Mouse (Mus musculus): Measurements from ENCODE around the gene Mlx. TPM values are rescaled to one million over a fixed set of nuclear protein-coding genes. Genes with fewer than 3 reads are reported as not detected.
A peak's percentile ranks its signal among the peaks of the same experiment; 100 is the strongest.

The Mlx gene
- total and polyA plus RNA-seq, 3 experiments, result 18.1 to 23.0 (median 21.3) TPM

DNA sequence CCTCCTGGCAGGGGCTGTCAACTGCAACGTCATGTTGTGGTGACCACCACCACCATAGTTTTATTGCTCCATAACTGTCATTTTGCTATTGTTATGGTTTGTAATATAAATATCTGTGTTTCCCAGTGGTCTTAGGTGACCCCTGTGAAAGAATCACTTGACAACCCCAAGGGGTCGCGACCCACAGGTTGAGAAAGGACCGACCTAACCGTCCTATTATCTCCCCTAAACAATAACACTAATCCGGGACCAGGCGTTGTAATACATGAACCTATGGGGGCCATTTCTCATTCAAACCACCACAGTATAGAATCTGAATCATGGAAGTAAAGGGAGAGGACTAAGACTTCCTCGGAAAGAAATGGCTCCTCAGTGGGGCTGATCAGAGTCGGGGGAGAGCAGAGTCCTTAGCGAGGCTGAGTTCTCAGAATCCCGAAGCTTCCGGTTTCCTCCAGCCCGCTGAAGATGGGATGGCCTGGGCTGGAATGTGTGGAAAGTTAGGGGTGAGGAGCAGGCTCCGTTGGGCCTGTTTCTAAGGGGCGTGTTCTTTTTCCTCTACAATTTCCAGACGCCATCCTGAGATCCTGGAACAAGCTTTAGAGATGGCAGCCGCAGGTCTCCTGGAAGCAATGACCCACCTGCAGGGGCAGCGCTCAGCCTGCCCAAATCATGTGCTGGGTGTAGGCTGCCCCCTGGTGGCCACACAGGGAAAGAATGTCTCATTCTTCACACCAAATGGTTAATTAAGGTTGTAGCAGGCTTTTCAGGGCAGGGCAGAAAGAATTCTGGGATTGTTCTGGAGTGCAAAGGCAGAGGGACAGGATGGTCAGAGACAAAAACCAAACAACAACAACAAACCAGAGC, 20.3 kb upstream of the Mlx start:
- peak; percentile 98 for TF ChIP-seq EP300 (IDR thresholded peaks at IDR 0.05; ENCODE audit: insufficient read depth, low read depth, low read length)
- no peak for TF ChIP-seq POLR2A (IDR thresholded peaks at IDR 0.05; ENCODE audit: insufficient read depth, low read depth, low read length)
- peak; percentile 94 for TF ChIP-seq CTCF (IDR thresholded peaks at IDR 0.05)
- Histone ChIP-seq H3K4me1 (ENCODE audit: control insufficient read depth, insufficient read depth, low read length) (peaks cover 19% of the 10 kb centered on the region), H3K36me3 (ENCODE audit: control insufficient read depth, insufficient read depth, low read length) (peaks cover 8% of the 10 kb centered on the region; the same call in 1 of the 2 replicates), H3K79me2 (replicated peaks; ENCODE audit: control insufficient read depth, insufficient read depth, low read length) (no peaks in the 10 kb centered on the region), H3K27ac (peak overlapping the region; percentile 57), H3K27me3 (ENCODE audit: control insufficient read depth, insufficient read depth, low read length) (no peaks in the 10 kb centered on the region), H3K9ac (ENCODE audit: low read depth, low read length) (0 out of 2 replicates have a peak overlapping the region, but pooled peaks have one; percentile 5), H3K4me3 (peak overlapping the region; percentile 22)
- intact Hi-C loops (cut with DNase I), result loop anchor here (1.0 to 10.0 kb wide), 4 partner anchors 84 to 492 kb away; partner anchors contain the start of gene Cnp
- 14% methylated on average over 18 of the region's 18 CpGs for WGBS
- DNase-seq, result peak; percentile 83 to 85

DNA sequence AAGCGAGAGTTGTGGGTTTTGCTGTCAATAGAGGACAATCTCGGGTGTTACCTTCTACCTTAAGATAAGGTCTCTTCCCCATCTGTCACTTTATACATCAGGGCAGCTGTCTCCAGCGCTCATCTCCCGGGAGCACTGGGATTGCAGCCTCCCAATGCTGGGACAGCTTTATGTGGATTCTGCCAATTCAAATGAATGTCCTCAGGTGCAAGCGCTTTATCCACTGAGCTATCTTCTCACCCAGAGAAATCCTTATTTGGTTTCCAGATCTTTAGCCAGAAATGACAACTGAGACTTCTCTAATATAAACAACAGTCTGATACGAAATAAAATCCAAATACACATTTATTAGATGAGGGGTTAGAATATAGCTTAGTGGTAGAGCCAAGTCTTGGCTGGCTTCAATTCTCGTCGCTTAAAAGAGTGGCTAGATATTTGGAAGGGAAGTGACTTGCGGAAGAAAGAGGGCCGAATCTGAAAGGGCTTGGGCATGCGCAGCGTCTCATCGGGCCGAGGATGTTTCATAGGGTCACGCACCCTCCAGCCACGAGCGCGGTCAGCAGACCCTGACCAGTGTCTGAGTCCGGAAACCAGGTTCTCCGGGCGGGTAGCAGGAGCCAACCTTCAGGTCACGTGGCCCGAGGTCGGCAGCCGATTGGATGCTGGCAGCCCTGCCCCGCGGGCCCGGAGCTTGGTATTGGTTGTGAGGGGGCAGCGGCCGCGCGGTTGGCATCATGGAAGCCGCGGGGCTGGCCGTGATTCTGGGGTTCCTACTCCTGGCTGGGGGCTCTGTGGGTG, 17.5 kb upstream of the Mlx start, which contains the start of gene Naglu:
Gene Naglu, plus strand, starts transcription at position 622 of the 798 bp plus-strand sequence.
- H3K9ac ChIP-seq (ENCODE audit: low read depth, low read length), result peak within 1 kb of the TSS; percentile 92
- peak within 1 kb of the TSS; percentile 70 for H3K27ac ChIP-seq
- peak within 1 kb of the TSS; percentile 84 for H3K4me3 ChIP-seq
- intact Hi-C loops (cut with DNase I), result loop anchor here (10.0 kb wide), 2 partner anchors 345 to 495 kb away; partner anchors contain the start of gene Cnp
- 5% methylated on average over 35 of the region's 35 CpGs for WGBS
- peaks cover 3% of the 10 kb centered on the region for H3K4me1 ChIP-seq (ENCODE audit: control insufficient read depth, insufficient read depth, low read length)
- peak; percentile 85 for TF ChIP-seq POLR2A (IDR thresholded peaks at IDR 0.05; ENCODE audit: insufficient read depth, low read depth, low read length)
- no peak for TF ChIP-seq CTCF (IDR thresholded peaks at IDR 0.05)
- TF ChIP-seq EP300 (IDR thresholded peaks at IDR 0.05; ENCODE audit: insufficient read depth, low read depth, low read length), result peak; percentile 83
- no peaks in the 10 kb centered on the region for H3K27me3 ChIP-seq (ENCODE audit: control insufficient read depth, insufficient read depth, low read length)
- no peaks in the 10 kb centered on the region for H3K79me2 ChIP-seq (replicated peaks; ENCODE audit: control insufficient read depth, insufficient read depth, low read length)
- peaks cover under 1% of the 10 kb centered on the region; the same call in 1 of the 2 replicates for H3K36me3 ChIP-seq (ENCODE audit: control insufficient read depth, insufficient read depth, low read length)
- peak; percentile 95 to 97 for DNase-seq

DNA sequence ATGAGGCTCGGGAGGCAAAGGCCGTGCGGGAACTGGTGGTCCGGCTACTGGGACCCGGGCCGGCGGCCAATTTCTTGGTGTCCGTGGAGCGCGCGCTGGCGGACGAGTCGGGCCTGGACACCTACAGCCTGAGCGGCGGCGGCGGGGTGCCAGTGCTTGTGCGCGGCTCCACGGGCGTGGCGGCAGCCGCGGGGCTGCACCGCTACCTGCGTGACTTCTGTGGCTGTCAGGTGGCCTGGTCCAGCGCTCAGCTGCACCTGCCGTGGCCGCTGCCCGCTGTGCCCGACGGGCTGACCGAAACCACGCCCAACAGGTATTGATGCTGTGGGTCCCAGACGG, 16.9 kb upstream of the Mlx start:
- DNase-seq, result no peak
- Histone ChIP-seq H3K9ac (ENCODE audit: low read depth, low read length) (peak overlapping the region; percentile 92), H3K27ac (peak overlapping the region; percentile 70), H3K27me3 (ENCODE audit: control insufficient read depth, insufficient read depth, low read length) (no peaks in the 10 kb centered on the region), H3K79me2 (replicated peaks; ENCODE audit: control insufficient read depth, insufficient read depth, low read length) (no peaks in the 10 kb centered on the region), H3K4me1 (ENCODE audit: control insufficient read depth, insufficient read depth, low read length) (peaks cover 3% of the 10 kb centered on the region), H3K36me3 (ENCODE audit: control insufficient read depth, insufficient read depth, low read length) (no peaks in the 10 kb centered on the region), H3K4me3 (peak overlapping the region; percentile 84)
- intact Hi-C loops (cut with DNase I), result no loop called here
- under 1% methylated on average over 36 of the region's 36 CpGs for whole genome bisulfite sequencing
- no peak for TF ChIP-seq POLR2A (IDR thresholded peaks at IDR 0.05; ENCODE audit: insufficient read depth, low read depth, low read length)
- TF ChIP-seq CTCF (IDR thresholded peaks at IDR 0.05), result no peak
- no peak for TF ChIP-seq EP300 (IDR thresholded peaks at IDR 0.05; ENCODE audit: insufficient read depth, low read depth, low read length)

DNA sequence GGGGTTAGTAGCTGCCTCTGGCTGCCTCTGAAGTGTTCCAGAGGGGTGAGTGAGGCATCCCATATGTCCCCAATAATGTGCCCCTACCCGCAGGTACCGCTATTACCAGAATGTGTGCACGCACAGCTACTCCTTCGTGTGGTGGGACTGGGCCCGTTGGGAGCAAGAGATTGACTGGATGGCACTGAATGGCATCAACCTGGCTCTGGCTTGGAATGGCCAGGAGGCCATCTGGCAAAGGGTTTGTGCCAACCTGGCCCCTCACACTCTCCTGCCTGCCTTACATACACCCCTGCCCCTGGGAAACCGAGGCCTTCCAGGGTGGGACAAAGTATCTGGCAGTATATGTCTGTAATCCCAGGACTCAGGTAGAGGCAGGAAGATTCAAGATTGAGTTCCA, 16.1 kb upstream of the Mlx start:
- H3K4me3 ChIP-seq, result no peak overlapping the region
- no peak for TF ChIP-seq POLR2A (IDR thresholded peaks at IDR 0.05; ENCODE audit: insufficient read depth, low read depth, low read length)
- no peak for TF ChIP-seq CTCF (IDR thresholded peaks at IDR 0.05)
- no peak for TF ChIP-seq EP300 (IDR thresholded peaks at IDR 0.05; ENCODE audit: insufficient read depth, low read depth, low read length)
- no peak overlapping the region for H3K27ac ChIP-seq
- no peak overlapping the region for H3K9ac ChIP-seq (ENCODE audit: low read depth, low read length)
- H3K4me1 ChIP-seq (ENCODE audit: control insufficient read depth, insufficient read depth, low read length), result peaks cover 3% of the 10 kb centered on the region
- WGBS, result 70% methylated on average over 6 of the region's 6 CpGs
- H3K36me3 ChIP-seq (ENCODE audit: control insufficient read depth, insufficient read depth, low read length), result no peaks in the 10 kb centered on the region
- no peaks in the 10 kb centered on the region for H3K27me3 ChIP-seq (ENCODE audit: control insufficient read depth, insufficient read depth, low read length)
- intact Hi-C loops (cut with DNase I), result no loop called here
- DNase-seq, result no peak
- no peaks in the 10 kb centered on the region for H3K79me2 ChIP-seq (replicated peaks; ENCODE audit: control insufficient read depth, insufficient read depth, low read length)

DNA sequence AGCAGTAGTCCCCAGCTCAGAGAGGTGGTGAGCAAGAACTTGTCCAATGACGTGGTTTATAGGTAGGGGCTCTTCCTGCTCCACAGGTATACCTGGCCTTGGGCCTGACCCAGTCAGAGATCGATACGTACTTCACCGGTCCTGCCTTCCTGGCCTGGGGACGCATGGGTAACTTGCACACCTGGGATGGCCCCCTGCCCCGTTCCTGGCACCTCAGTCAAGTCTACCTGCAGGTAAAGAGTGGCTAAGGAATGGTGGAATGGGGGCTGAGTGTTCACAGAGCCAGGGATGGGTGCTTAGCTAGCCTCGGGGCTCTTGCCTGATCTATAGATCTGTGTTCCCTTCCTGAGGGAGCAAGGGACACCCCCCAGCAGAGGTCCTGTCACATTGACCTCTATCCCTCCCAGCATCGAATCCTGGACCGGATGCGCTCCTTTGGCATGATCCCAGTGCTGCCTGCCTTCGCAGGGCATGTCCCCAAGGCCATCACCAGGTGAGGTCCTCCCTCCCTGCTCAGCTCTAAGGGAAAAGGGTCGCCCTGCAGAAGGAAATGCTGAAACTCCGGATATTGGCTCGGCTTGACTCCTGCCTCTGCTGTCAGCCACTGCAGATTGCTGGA, 15.2 kb upstream of the Mlx start:
- no peak for DNase-seq

More for the DNA sequence above, 15.2 kb upstream of the Mlx start:
- Histone ChIP-seq H3K27ac (no peak overlapping the region), H3K27me3 (ENCODE audit: control insufficient read depth, insufficient read depth, low read length) (no peaks in the 10 kb centered on the region), H3K36me3 (ENCODE audit: control insufficient read depth, insufficient read depth, low read length) (no peaks in the 10 kb centered on the region), H3K9ac (ENCODE audit: low read depth, low read length) (no peak overlapping the region), H3K4me1 (ENCODE audit: control insufficient read depth, insufficient read depth, low read length) (peaks cover 2% of the 10 kb centered on the region), H3K4me3 (no peak overlapping the region), H3K79me2 (replicated peaks; ENCODE audit: control insufficient read depth, insufficient read depth, low read length) (no peaks in the 10 kb centered on the region)
- no peak for TF ChIP-seq EP300 (IDR thresholded peaks at IDR 0.05; ENCODE audit: insufficient read depth, low read depth, low read length)
- WGBS, result 79% methylated on average over 14 of the region's 14 CpGs
- intact Hi-C loops (cut with DNase I), result no loop called here

Measured in heart, adult 2 months (tissue).